Mouse (Mus musculus) lung, adult 10 weeks (tissue): ENCODE results near the gene Gpr68. TPM values are rescaled to one million over a fixed set of nuclear protein-coding genes. Genes with fewer than 3 reads are reported as not detected.

Experiments used
- polyA plus RNA-seq: library from polyadenylated mRNA; stranded (reverse); fragments of 350-450 nt; fragmentation: Illumina TruSeq; extraction: RNeasy Lipid Tissue Mini Kit (QIAGEN cat#74804); gene quantifications from one replicate; pipeline ENCODE4 v1.2.3, GENCODE M21; 2014; ENCODE audit warnings: low read depth, low replicate concordance; ENCODE audit not compliant: insufficient read depth

Gpr68 gene
- polyA plus RNA-seq, result 1.8 TPM

GRCm38 (mm10) chr12:100907598-100908297 lies at the start of gene Gpr68:
Gpr68 (minus strand) TSS chr12:100908198.

Other genes with a start within 250 kb of the Gpr68 start
- gene Rps6ka5, start 181.2 kb downstream of the Gpr68 start, polyA plus RNA-seq, result 2.2 TPM
- 6.0 TPM for gene Dglucy, start 129.1 kb downstream of the Gpr68 start, polyA plus RNA-seq
- gene Ccdc88c, start 120.9 kb upstream of the Gpr68 start, polyA plus RNA-seq, result 7.6 TPM
- 14.2 TPM for gene Ppp4r3a, start 175.5 kb upstream of the Gpr68 start, polyA plus RNA-seq